Mouse (Mus musculus): Measurements from ENCODE around the gene Sema3b.
A peak's percentile ranks its signal among the peaks of the same experiment; 100 is the strongest.

Gene Sema3b

DNA sequence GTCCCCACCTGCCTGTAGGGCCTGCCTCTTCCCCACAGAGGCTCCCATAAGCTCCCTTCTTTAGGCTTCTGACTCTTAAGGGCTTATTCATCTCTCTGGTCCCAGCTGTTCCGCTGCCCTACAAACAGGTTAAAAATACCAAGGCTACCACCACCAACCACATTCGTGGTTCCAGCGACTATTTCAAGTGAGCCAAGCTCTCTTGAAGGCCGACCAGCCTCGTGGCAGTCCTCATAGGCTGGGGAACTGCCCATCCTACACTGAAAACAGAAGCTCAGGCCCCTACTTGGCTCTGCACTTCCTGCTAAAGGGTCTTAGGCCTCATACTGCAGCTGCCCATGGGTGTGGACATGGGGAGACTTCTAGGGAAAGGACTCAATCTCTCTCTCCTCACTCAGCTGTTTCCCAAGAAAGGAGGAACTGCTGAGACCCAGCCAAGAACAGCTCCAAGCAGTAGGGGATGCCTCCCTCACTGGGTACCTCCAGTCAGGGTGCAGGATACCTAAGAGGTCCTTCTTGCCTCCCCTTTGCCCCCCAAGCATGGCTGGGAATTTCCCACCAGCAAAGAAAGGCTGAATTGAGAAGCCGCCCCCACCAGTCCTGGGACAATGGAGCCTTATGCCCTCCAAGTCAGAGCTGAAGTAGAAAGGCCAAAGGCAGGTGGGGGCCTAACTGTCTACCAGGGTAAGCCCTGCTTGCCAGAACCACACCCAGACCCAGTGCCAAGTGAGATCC lies 2.6 kb upstream of the Sema3b start:
- DNase-seq: no peak

DNA sequence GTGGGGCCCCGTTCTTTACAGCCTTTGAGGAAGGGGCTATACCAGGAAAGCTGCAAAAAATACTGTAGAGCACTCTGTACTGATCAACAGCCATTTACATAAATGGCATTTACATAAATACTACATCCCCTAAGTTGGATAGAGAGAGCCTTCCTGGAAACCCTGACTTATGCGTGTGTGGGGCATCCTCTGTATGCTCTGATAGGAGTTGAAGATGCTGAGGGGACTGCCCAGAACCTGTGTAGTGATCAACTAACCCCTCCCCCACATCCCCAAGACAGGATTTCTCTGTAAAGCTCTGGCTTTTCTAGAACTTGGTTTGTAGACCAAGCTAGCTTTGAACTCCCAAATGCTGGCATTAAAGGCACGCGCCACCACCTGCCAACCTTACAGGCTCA lies 403 bp upstream of the Sema3b start:
- DNase-seq: no peak

DNA sequence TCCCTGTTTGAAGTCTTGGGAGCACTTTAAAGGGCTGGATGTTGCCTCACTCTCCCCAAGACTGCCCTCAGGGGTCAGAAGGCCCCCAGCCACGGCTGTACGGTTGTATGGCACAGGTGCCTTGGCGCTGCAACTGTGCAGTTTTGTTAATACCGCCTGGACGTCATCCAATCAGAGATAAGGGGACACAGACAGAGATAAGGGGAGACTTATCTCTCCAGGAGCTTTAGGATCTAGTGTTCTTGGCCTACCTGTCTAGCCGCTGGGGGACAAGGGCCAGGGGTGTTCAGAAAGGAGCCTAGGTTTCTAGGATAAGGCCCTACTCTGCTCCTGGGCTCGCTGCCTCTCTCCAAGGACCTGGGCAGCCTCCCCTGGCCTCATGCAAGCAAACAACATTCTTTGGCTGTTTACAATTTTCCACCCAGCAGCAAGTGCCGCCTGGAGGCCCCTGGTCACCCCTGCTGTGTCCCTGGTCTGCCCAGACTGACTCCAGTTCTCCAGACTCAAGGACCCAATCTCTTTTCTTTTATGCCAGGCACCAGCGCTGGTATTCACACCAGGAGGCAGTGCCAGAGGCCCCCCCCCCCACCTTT lies 1.3 kb downstream of the Sema3b start:
- DNase-seq: no peak

DNA sequence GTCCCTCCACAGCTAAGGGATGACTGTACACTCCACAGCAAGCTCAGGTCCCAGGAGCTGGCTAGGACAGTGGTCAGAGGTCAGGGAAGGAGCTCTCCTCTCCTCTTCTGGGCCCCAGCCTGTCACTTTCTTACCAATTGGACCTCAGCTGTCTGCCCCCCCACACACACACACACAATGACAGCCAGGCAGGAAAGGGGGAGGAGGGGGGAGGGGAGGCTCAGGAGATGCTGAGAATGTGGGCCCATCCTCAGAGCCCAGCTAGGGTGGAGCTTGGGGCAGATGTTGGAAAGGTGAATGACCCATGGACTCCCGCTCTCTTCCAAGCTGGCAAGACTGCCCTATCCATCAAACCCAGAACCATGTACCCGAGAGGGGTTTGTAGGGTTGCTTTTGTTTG lies 2.0 kb downstream of the Sema3b start:
- DNase-seq: no peak

DNA sequence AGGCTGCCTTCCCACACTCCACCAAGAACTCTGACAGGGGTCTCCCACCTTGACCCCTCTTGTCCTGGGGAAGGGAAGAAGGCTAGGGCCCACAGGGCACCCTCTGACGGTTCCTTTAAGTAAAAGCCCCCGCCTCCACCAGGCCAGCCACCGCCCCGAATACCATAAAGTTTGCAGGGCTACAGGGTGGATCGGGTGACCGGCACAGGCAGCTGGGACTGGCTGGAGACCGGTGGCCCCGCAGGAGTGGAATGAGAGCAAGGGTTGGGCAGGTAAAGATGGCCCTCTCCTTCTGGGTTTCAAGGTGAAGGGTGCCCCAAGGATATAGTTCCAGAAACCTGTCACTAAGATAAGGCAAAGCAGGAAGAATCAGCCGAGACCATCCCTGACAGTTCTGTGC lies 2.4 kb downstream of the Sema3b start:
- no peak for DNase-seq

DNA sequence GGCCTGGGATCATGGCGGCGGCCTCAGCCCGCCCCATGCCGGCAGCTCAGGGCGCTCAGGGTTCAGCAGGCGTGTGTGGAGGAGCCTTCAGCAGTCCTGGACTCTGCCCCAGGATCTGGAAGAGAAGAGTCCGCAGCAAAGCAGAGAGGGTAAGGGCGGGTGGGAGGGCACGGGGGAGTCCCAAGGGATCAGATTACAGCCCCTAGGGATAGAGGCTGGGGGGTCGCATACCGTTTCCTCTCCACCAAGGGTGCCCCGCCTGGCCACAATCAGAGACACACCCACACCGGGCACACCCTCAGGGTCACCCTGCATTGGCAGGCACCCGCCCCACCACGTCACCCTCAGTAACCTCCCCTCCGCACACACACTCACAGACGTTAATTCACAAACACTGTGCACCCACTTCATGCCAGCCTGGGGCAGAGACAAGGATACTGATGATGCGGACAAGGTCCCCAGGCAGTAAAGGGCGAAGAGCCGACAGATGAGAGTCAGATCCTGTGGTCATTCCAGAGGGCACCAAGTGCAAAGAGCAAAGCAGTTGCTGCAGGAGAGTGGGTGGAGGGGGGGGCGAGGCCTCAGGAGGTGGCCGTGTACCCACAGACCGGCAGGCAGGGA lies 3.9 kb downstream of the Sema3b start:
- no peak for DNase-seq

DNA sequence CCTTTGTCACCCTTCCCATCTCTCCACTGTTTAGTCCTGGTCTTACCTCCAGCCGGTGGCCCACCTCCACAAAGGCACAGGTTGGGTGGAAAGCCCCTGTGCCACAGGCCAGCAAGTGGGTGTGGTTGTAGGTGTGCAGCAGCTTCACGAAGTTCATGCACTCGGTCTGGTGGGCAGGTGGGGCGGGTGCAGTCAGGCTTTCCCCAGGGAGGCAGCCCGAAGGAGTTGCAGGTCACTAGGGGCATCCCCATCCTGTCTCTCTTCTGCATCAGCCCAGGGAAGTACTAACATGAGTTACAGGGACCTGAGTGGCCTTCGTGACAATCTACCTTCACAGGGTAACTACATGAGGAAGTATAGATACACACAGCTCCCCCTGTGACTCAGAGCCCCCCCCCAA lies 5.8 kb downstream of the Sema3b start:
- no peak for DNase-seq

DNA sequence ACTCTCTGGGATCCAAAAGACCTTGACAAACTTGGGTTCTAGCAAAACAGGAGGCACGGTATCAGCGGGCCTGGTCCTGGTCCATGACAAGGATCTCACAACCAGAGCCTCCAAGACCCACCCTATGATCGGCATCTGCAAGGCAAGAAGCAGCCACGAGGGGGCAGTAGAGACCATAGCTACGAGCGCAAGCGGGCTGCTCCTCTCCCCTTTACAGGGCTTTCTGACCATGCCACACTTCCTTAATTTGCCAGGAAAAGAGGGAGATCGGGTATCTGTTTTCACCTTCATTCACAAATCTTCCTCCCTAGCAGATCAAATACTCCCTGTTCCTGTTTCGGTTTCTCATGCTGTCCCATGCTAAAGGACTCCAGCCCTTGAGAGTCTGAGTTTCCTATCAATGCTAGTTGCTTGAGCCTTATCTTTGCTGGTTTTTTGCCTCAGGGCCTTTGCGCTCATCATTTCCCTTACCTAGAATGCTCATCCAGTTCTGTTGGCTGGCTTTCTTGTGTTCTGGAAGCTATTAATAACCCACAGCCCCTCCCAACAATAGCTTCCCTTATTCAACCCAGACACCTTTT lies 6.9 kb downstream of the Sema3b start:
- peak; percentile 74 to 79 for DNase-seq

DNA sequence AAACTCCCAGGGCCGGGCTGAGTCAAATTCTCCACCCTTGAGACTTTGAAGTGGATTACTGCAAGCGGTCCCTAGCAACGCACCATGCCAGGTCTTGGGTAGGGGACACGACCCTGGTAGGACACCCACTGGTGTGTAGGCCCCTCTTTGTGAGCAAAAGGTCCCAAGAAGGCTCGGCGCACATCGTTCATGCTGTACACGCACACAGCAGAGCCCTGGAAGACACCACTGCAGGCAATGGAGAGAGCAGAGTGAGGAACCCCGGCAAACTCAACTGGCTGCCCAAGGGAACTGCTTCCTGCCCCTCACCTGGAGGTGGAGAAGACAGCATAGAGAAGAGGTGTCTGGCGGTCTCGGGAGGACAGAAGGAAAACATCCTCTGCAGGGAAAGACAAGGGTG lies 7.8 kb downstream of the Sema3b start:
- DNase-seq: no peak

DNA sequence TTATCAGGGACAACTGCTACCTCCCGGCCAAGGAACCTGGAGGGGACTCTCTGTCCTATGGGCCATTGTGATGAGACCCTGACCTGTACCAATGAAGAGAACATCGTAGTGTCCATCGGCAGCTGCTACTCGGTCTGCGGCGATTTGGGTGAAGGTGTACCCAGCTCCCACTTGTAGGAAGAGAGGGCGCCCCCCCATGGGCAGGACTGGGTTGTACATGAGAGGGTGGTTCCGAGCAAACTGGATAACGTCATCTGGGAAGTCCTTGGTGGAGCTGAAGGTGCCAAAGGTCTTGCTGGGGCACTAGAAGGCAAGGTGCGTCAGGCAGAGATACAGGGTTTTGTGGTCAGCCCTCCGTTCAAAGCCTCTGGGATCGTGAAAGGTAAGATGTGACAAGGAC lies 8.3 kb downstream of the Sema3b start:
- DNase-seq: no peak

DNA sequence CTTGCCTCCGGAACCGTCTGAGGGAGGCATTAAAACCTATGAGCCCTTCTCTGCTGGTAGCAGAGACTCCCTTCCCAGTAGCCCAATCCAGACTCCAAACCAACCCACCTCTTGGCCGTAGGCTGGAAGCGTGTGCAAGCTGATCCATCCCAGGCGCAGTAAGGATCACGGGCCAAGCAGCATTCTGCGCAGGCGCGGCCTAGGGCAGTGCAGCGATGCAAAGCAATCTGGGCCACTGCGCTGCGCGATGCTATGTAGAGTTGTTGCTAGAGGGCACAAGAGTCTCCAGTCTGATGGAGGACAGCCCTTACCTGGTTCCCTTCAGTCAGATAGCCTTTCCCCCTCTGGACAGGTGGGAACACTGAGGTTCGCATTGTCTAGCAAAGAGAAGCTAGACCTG lies 9.2 kb downstream of the Sema3b start:
- DNase-seq: no peak

DNA sequence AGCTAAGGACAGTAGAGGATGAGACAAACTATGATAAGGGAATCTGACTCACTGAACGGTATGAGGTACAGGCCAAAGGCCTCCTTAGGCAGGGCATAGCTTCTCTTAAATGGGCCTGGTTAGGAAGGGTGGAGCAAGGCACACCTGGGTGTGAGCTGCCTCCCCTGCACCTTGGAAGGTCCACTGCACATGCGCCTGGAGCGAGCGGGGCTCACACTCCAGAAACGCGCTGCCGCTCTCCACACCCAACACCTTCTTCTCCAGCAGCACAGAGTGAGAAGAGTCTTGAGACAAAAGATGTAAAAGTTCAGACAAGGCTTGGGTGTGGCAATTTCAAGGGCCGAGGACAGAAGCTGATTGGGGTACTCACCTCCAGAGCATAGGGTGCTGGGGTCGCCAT lies 9.6 kb downstream of the Sema3b start:
- DNase-seq: no peak

DNA sequence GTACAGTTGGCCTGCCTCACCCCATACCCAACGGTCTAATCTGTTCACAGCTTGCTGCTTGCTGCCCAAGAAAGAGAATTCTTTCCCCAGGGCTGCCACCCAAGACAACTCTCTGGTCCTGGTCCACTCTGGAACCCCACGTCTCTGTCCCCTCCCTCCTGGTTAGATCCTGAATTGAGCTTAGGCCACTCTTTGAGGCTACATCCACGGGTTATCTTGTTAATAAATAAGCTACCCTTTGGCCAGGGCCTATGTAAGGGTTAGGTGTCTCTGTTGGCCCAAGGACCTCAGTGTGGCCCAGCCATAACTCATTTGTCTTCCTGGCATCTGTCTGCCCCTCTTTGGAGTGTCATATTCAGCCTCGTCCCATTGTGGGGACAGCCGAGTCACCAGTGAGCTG lies 10.6 kb downstream of the Sema3b start:
- DNase-seq: no peak

DNA sequence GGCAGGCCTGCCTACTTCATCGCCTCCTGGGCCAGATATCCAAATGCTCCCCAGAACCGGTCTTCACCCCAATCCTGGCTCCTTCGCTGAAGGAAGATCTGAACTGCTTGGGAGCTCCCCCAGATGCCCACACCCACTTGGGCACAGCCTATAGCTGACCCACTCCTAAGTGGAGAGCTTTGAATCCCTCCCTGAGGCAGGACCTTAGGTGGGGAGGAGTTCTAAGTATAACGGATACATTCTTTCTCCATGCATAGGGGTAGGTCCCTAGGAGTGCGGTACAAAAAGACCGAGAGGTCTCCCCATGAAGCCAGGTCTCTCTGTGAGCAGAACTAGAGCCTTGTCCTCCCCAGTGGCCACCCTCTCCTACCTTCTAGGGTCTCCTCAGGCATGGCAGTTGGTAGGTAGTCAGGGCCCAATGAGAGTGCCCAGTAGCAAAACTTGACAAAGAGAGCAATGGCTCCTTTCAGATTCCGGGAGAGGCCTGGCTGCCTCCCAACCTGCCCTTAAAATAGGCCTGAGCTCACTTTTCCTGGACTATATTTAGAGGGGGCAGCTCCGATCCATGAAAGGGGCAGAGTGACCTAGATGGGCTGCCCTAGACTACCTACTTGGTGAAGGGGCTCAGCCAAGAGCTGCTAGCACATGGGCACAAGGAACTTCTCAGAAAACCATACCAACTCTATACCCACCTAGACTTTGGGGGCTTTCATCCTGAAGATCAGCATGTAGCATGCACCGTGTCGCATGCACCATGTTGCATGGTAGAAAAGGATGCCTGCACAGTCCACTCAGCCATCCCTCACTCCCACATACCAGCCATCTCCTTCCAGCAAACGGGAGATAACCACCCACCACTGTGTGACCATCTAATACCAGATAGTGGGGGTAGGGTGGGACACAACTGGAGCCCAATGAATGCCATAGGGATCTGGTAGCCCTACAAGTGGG lies 12.1 kb downstream of the Sema3b start:
- no peak for DNase-seq

DNA sequence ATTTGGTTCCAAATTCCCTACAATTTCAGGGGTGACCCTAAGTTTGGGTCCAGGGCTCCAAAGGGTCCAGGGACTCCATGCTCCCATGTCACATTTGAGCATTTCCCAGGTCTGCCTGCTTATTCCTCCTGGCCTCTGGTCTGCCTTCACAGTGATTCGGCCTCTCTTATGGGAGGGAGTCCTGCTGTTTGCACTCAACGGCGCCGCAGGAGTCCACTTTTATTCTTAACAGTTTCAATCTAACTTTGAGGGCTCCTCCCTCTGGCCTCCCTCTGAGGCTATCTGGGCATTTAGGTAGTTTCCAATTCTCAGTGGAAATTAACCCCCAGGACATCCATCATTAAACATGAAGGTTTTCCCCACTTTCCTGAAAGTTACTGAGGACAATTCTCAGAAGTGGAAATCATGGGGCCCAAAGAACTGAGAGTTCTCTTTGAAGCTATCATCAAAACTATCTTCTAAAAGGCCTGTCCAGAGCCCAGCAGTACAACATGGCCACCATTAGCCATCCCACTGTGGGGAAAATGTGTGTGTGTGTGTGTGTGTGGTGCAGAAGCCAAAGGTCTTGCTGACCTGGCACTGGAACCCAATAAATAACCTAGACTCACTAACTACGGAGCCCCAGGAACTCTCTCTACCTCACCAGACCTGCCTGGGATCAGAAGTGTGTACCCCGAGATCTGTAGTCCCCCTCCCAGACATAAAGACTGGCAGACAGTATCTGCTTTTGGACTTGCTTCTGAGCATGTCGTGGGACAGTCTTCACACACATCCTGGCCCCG lies 14.6 kb downstream of the Sema3b start:
- no peak for DNase-seq

DNA sequence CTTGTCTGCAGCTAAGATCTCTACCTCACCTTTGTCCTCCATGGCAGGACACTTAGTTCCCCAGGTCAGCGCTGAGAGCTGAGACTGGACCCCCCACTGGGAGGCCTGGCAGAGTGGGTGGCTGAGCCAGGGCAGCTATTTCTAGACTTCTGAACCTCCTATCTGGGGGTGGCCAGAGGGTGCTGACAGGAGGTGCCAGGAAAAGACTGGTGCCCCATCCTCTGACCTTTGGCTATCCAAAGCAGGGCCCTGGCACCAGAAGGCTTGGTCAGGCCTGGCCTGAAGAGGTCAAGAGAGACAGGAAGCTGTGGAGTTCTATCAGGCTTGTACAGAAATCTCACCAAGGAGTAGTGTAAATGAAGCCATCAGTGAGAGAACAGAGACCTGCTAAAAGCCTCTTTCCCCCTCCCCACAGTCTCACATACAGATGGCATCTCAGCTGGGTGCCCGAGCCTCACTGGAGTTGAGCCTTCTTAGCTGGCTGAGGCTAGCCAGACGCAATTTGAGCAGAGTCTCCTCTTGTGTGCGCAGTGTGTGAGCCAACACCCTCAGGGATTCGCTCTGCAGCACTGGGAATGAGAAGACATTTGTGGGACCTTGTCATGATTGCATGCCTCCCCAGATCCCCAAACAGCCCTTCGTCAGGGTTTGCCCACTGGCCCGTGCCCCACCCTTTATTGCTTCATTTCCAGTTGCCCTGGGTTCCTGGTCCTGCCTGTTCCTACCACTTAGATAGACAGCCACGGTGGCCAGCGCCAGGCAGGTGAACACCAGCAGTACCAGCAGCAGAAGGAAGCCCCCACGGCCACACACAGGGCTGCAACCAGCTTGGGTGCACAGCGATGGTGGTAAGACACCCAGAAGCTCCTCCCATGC lies 15.7 kb downstream of the Sema3b start:
- DNase-seq: no peak

DNA sequence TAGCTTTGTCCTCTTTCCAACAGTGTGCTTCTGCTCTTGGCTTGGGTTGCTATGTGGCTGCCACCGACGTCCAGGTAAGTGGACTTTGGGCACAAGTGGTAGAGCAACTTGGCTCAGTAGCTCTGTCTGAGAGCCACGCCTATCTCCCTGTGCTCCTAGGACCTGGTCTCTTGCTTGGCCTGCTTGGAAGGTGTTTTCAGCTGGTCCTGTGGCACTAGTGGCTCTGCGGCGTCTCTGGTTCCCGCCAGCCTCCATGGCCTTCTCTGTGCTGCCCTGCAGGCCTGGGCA lies 18.3 kb downstream of the Sema3b start:
- DNase-seq: no peak

DNA sequence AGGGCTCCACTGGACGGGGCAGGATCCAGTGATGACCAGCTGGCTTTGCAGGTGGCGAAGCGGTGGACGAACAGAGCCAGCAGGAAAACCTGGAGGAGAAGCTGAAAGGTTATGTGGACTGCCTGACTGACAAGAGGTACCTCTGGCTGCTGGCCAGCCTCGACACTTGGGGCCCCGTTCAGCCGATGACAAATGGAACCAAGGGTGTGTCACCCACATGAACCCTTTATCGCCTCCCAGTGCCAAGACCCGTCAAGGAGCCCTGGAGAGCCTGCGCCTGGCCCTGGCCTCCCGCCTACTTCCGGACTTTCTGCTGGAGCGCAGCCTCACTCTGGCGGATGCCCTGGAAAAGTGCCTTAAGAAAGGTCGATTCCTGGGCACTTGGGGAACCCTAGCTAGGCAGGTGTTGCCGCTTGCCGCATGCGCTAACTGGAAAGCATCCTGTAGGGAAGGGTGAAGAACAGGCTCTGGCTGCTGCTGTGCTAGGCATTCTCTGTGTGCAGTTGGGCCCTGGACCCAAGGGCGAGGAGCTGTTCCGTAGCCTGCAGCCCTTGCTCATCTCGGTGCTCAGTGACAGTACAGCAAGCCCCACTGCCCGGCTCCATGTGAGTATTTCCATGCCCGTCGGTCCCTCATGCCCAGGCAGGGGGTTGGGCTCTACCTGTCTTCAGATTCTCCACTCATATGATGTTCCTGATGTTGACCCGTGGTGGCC lies 18.8 kb downstream of the Sema3b start:
- DNase-seq: no peak

DNA sequence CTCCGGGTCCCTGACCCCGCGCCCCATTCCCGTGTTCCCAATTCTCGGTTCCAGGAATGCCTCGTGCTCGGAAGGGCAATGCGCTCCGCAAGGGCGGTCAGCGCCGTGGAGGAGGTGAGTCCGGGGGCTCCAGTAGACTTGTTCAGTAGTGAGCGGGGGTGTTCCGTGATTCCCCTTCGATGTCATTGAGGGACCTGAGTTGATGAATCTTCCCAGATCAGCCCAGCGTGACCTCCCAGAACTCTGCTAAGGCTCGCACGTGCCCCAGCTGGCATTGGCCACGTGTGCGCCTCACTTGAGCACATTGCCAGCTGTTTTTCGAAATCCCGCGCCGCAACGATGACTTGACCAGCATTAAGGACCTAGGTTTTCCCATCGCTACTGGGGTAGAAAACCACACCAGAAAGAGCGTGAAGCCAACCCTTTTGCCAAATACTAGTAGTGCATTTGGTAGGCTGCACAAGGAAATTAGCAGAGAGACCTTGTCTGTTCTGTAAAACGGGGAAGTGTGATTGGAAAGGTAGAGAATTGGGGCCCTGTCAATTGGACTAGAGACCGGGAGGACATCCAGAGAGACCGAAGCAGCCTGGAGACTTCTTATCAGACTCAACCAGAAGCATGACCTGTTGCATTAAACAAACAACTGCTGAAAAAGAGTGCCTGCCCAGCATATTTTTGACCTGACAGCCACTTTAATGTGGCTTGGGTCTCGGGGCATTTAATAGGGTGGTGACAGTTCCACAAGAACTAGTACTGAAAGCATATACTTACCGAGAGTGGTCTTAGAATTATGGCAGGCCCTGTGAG lies 21.0 kb downstream of the Sema3b start:
- no peak for DNase-seq
